Mouse (Mus musculus) liver, embryonic 15.5 days (tissue): ENCODE data around the gene Myo1f. TPM values are rescaled to one million over a fixed set of nuclear protein-coding genes. Genes with fewer than 3 reads are reported as not detected.

Experiments
- ATAC-seq: fragments of 200-750 bp; cut with Nextera tagmentation; 2 replicates; pipeline ENCODE4 v1.8.0; 2017; ENCODE audit warnings: moderate number of reproducible peaks, mild to moderate bottlenecking, moderate library complexity; ENCODE audit not compliant: insufficient read depth
- H3K27ac ChIP-seq: fragments of 300-500 bp; sonication (generic); replicated peaks from 2 replicates; pipeline ENCODE4 v1.5.1; 2015; ENCODE audit warnings: mild to moderate bottlenecking, inconsistent platforms
- H3K27me3 ChIP-seq: fragments of 300-500 bp; sonication (generic); 2 replicates; pipeline ENCODE4 v1.6.1; 2015; ENCODE audit warnings: mild to moderate bottlenecking, inconsistent platforms
- H3K36me3 ChIP-seq: fragments of 300-500 bp; sonication (generic); replicated peaks from 2 replicates; pipeline ENCODE4 v1.6.1; 2015; ENCODE audit warnings: moderate library complexity, mild to moderate bottlenecking, inconsistent platforms
- H3K4me1 ChIP-seq: fragments of 300-500 bp; sonication (generic); replicated peaks from 2 replicates; pipeline ENCODE4 v1.6.1; 2015; ENCODE audit warnings: inconsistent platforms
- H3K4me2 ChIP-seq: fragments of 300-500 bp; sonication (generic); 2 replicates; pipeline ENCODE4 v1.6.1; 2015; ENCODE audit warnings: moderate library complexity, mild to moderate bottlenecking, inconsistent platforms
- H3K4me3 ChIP-seq: fragments of 300-500 bp; sonication (generic); replicated peaks from 2 replicates; pipeline ENCODE4 v1.5.1; 2015; ENCODE audit warnings: mild to moderate bottlenecking, inconsistent platforms
- H3K9ac ChIP-seq: fragments of 300-500 bp; sonication (generic); 2 replicates; pipeline ENCODE4 v1.6.1; 2015; ENCODE audit warnings: moderate library complexity, mild to moderate bottlenecking, inconsistent platforms
- H3K9me3 ChIP-seq: fragments of 300-500 bp; sonication (generic); replicated peaks from 2 replicates; pipeline ENCODE4 v1.6.1; 2016; ENCODE audit warnings: inconsistent platforms
- WGBS: fragments of 180-500 bp; shearing (Covaris S2); methylation state at CpG from one replicate; pipeline ENCODE4 v1.1.7; 2015; ENCODE audit warnings: mixed read lengths; ENCODE audit not compliant: insufficient replicate concordance; 5-methylcytosine and 5-hydroxymethylcytosine counted together
- polyA plus RNA-seq: library from polyadenylated mRNA; unstranded; fragments of >200 nt; fragmentation: Nextera tagmentation; extraction: Ambion mirVana; gene quantifications from 2 replicates; pipeline ENCODE4 v1.2.1, GENCODE M21; 2015

Gene Myo1f
- polyA plus RNA-seq, 1 experiment from 2014 or later = 11.9 TPM

DNA sequence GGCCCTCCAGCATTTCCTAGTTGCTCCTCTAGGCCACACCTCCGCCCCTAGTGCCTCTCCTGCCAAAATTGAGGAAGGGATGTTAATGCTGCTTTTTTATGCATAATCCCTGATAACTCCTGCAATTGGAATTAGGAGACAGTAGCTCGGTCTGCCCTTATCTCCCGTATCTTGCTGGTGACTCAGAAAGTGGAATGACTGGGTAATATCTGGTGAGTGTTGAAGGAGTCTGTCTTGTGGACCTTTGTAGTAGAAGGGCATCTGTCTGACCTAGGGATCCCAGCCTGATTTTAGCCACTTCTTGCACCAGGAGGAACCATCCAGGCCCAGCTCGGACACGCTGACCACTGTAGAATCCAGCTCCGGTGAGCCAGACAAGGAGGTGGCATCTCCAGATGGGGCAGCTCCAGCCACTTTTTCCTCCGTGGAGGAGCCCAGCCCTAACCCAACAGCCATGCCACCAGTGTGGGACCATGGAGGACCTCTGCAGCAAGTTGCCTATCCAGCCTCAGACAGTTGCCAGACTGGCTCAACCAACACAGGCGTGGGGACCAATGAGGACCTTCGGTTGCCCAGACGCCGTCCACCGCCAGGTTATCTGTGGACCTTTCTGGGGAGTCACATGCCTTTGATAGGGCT, 74.1 kb downstream of the Myo1f start:
- ATAC-seq = peak; percentile 59
- 54% methylated on average over 12 of the region's 12 CpGs for WGBS

DNA sequence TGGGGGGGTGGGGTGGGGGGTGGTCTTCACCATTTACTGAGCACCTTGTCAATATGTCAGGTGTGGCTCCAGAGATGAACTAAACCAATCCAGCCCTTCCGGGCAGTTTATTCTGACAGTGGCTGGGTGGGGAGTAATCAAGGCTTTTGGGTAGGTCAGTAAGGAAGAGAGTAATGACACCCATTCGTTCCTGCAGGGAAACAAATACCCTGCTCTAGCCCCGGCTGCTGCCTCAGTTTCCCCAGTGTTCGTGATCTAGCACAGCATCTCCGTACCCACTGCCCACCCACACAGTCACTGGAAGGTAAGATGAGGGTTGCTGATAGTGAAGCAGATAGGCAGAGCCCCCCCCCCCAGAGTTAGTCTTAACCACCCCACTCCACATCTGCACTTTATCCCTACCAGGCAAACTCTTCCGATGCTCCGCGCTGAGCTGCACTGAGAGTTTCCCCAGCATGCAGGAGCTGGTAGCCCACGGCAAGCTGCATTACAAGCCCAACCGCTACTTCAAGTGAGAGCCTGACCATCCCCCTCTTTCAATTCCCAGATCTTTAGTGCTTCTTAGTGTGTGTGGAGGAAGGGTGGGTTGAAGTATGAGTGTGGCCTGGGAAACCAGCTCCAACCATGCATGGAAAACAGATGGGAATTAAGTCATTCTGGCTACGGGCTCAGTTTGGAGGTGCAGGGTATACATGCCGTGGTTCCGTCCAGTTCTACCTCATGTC, 74.8 kb downstream of the Myo1f start:
- no peaks in the 10 kb centered on the region for H3K27me3 ChIP-seq
- peaks cover 28% of the 10 kb centered on the region for H3K36me3 ChIP-seq
- peak overlapping the region; percentile 98; the same call in 1 of the 2 replicates for H3K27ac ChIP-seq
- peak overlapping the region; percentile 78 for H3K9ac ChIP-seq
- peaks cover 30% of the 10 kb centered on the region for H3K4me1 ChIP-seq
- peak overlapping the region; percentile 93 for H3K4me2 ChIP-seq
- no peak for ATAC-seq
- H3K4me3 ChIP-seq = peak overlapping the region; percentile 80
- no peaks in the 10 kb centered on the region for H3K9me3 ChIP-seq
- 87% methylated on average over 13 of the region's 13 CpGs for WGBS

More for the DNA sequence above, 74.1 kb downstream of the Myo1f start:
- H3K9me3 ChIP-seq = no peaks in the 10 kb centered on the region
- H3K4me2 ChIP-seq = peak overlapping the region; percentile 93
- peaks cover 28% of the 10 kb centered on the region for H3K36me3 ChIP-seq
- H3K27ac ChIP-seq = peak overlapping the region; percentile 98
- H3K4me1 ChIP-seq = peaks cover 30% of the 10 kb centered on the region
- peak overlapping the region; percentile 78 for H3K9ac ChIP-seq
- H3K27me3 ChIP-seq = no peaks in the 10 kb centered on the region
- peak overlapping the region; percentile 80 for H3K4me3 ChIP-seq

DNA sequence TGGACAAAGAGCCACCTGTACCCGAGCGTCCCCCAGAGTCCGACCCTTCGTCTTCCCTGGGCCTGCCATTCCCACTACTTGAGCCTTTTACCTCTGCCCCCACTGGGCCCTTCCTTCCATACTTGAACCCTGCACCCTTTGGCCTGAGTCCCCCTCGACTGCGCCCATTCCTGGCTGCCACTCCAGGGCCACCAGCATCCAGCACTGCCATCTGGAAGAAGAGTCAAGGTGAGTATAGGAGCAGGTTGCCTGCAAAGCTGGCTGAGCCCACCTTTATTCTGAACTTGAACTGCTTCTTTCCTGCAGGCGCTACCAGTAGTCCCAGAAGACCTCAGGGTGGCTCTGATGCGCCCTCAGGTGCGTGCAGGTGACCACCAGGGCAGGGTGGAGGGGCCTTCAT, 75.7 kb downstream of the Myo1f start:
- Histone ChIP-seq H3K9me3 (no peaks in the 10 kb centered on the region), H3K36me3 (peaks cover 28% of the 10 kb centered on the region), H3K27me3 (no peaks in the 10 kb centered on the region), H3K4me1 (peaks cover 30% of the 10 kb centered on the region), H3K27ac (no peak overlapping the region), H3K4me3 (no peak overlapping the region), H3K9ac (no peak overlapping the region), H3K4me2 (no peak overlapping the region)
- ATAC-seq = no peak
- 90% methylated on average over 9 of the region's 9 CpGs for WGBS

DNA sequence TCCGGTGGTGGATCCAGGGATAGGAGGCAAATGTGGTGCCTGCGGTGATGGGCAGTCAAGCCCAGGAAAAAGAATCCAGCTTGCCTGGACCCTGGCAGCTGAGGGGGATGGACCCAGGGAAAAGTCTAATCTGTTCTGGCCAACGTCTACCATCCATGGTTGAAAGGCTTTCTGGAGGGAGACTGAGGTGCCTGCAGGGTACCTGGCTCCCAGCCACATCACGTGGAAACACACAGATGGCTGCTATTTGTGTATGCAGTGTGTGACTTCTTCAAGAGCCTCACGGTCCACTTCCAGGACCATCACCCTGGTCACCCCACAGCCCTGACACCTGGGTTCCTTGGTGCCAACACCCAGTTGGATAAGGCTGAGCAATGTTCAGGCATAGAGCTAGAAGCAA, 76.3 kb downstream of the Myo1f start:
- H3K4me1 ChIP-seq = peaks cover 30% of the 10 kb centered on the region
- H3K9ac ChIP-seq = no peak overlapping the region
- H3K9me3 ChIP-seq = no peaks in the 10 kb centered on the region
- H3K27me3 ChIP-seq = no peaks in the 10 kb centered on the region
- H3K27ac ChIP-seq = no peak overlapping the region
- no peak for ATAC-seq
- H3K36me3 ChIP-seq = peaks cover 28% of the 10 kb centered on the region
- WGBS = 81% methylated on average over 5 of the region's 5 CpGs
- H3K4me2 ChIP-seq = no peak overlapping the region
- H3K4me3 ChIP-seq = no peak overlapping the region

DNA sequence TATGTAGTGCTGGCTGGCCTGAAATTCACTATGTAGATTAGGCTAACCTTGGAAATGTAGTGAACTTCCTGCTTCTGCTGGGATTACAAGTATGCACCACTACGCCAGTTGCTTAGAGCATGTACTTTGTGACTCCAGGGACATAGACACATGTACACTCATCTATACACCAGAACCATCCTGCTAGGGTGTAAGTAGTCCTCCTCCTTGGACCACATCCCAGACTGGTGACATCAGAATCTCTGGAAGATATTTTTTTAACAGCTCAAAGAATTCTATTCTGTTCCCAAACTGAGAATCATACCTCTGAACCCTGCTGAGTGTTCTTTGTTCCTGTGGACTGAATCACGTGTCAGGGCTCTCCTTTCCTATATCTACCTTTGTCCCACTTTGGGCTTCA, 81.5 kb downstream of the Myo1f start:
- Histone ChIP-seq H3K27me3 (no peaks in the 10 kb centered on the region), H3K9ac (no peak overlapping the region), H3K4me3 (no peak overlapping the region), H3K4me1 (peaks cover 21% of the 10 kb centered on the region), H3K36me3 (peaks cover 13% of the 10 kb centered on the region), H3K4me2 (no peak overlapping the region), H3K27ac (peak overlapping the region; percentile 15; the same call in 1 of the 2 replicates), H3K9me3 (no peaks in the 10 kb centered on the region)
- ATAC-seq = no peak
- 78% methylated on average over 2 of the region's 2 CpGs for WGBS

DNA sequence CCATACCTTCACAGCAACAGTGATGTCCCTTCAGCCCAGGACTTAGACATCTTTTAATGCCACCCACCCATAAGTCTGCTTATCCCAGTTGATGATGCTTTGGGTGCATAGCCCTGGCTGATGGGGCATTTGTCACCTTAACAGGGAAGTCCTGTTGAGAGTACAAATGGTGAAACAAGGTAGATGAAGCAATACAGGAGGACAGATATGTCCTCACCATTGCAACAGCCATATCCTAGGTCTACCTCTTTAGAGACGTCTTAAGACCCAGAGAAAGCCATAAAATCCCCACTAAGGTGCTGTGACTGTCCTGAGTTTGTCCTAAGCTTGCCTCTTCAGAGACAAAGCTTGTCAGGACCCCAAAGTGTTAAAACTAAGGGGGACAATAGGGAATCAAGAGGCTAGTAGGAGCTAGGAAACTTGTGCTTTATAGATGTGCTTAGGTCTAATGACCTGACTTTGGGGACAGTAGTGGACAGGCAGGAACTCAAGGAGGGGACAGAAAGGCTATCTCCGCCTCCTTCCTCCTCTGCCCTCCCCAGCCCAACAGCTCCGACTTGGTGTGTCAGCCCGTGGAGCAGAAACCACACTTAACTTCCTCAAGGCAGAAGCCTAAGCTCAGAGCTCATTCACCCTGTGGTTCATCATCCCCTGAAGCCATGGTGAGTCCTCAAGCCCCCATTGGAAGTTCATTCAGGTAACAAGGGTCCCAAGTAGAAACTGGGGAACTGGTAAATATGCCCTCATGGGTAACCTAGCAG, 82.2 kb downstream of the Myo1f start, which contains the start of gene Pram1:
Gene Pram1 (plus strand): TSS at position 541 of the 761 bp plus-strand sequence.
- peaks cover 13% of the 10 kb centered on the region for H3K36me3 ChIP-seq
- H3K27me3 ChIP-seq = no peaks in the 10 kb centered on the region
- no peaks in the 10 kb centered on the region for H3K9me3 ChIP-seq
- H3K4me3 ChIP-seq = peak within 1 kb of the TSS; percentile 24
- whole genome bisulfite sequencing = 35% methylated on average over 4 of the region's 4 CpGs
- peak within 1 kb of the TSS; percentile 15 for H3K27ac ChIP-seq
- no peak within 1 kb of the TSS for H3K9ac ChIP-seq
- ATAC-seq = no peak
- peaks cover 21% of the 10 kb centered on the region for H3K4me1 ChIP-seq
- peak within 1 kb of the TSS; percentile 11; the same call in 1 of the 2 replicates for H3K4me2 ChIP-seq

DNA sequence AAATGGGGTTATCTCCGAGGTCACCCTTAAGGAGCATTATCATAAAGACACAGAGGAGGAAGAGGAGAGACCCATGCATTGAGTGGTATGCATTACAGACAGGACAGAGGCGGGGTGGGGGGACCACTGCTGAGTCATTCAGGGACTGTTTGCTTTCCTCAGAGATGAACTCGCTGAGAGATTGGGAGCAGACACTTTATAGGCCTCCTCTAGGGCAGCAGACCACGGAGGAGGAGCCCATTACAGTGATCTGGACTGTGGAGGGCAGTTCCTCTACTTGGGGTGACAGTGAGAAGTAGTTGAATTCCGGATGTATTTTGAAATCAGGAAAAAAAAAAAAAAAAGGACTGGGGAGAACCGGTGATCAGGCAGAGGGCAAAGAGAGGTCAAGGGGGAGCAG, 84.2 kb downstream of the Myo1f start:
- peaks cover 21% of the 10 kb centered on the region for H3K4me1 ChIP-seq
- ATAC-seq = peak; percentile 65
- no peaks in the 10 kb centered on the region for H3K9me3 ChIP-seq
- no peaks in the 10 kb centered on the region for H3K27me3 ChIP-seq
- peaks cover 30% of the 10 kb centered on the region for H3K36me3 ChIP-seq
- H3K9ac ChIP-seq = no peak overlapping the region
- 7% methylated on average over 6 of the region's 6 CpGs for WGBS
- H3K27ac ChIP-seq = 0 out of 2 replicates have a peak overlapping the region, but pooled peaks have one; percentile 19
- H3K4me3 ChIP-seq = no peak overlapping the region
- H3K4me2 ChIP-seq = no peak overlapping the region; the same call in 1 of the 2 replicates

DNA sequence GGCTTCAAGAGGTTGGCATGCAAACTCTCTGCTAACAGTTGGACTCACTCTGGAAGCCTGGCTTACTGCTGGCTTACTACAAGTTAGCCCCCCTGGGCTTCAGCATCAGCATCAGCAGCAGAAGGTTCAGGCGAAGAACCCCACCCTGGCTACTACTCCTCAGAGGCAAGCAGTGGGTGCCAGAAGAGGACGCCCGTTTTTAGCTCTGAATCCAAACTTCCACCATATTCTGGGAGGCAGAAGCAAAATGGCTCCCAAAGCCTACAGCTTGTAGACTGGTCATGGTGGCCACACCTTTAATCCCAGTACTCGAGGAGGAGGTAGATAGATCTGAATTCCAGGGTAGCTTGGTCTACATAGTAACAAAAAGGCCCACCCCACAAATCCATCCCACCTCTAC, 88.6 kb downstream of the Myo1f start:
- Histone ChIP-seq H3K36me3 (peaks cover 73% of the 10 kb centered on the region), H3K27ac (no peak overlapping the region), H3K27me3 (no peaks in the 10 kb centered on the region), H3K9ac (no peak overlapping the region), H3K4me2 (no peak overlapping the region), H3K4me3 (no peak overlapping the region), H3K9me3 (no peaks in the 10 kb centered on the region), H3K4me1 (peaks cover 21% of the 10 kb centered on the region)
- ATAC-seq = no peak
- WGBS = 71% methylated on average over 4 of the region's 4 CpGs

DNA sequence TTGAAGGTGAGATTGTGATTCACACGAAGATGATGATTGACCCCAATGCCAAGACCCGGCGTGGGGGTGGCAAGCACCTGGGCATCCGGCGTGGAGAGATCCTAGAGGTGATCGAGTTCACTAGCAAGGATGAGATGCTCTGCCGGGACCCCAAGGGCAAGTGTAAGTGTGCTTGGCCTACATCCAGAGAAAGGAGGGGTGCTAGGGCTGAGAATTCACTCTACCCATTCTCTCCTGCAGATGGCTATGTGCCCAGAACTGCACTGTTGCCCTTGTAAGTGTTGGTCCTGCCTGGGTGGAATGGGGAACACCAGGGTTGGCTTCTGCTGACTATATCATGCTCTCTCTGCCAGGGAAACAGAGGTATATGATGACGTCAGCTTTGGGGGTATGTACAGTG, 89.6 kb downstream of the Myo1f start:
- no peak overlapping the region for H3K9ac ChIP-seq
- H3K36me3 ChIP-seq = peaks cover 83% of the 10 kb centered on the region
- H3K4me1 ChIP-seq = peaks cover 15% of the 10 kb centered on the region
- 94% methylated on average over 8 of the region's 8 CpGs for WGBS
- no peaks in the 10 kb centered on the region for H3K9me3 ChIP-seq
- no peak overlapping the region for H3K27ac ChIP-seq
- no peak for ATAC-seq
- H3K4me3 ChIP-seq = no peak overlapping the region
- H3K4me2 ChIP-seq = no peak overlapping the region
- no peaks in the 10 kb centered on the region for H3K27me3 ChIP-seq

DNA sequence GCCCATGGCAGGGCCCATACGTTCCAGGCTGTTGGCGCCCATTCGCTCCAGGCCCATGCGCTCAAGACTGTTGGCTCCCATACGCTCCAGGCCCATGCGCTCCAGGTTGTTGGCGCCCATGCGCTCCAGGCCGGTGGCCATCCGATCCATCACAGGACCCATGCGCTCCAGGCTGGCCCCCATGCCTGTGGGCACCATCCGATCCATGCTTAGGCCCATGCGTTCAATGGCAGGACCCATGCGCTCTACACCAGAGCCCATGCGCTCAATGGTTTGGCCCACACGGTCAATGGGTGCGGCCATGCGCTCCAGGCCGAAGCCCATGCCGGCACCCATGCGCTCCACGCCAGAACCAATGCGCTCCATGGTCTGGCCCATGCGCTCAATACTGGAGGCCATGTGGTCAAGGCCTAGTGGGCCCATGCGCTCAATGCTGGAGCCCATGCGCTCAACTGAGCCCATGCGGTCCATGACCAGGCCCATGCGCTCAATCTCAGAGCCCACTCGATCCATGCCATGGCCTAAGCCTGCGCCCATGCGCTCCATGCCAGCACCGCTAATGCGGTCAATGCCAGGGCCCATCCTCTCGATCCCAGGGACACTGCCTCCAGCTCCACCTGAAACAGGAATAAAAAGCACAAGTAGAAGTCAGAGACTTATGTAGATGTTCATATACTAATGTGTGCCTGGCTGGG, 94.4 kb downstream of the Myo1f start:
- no peak overlapping the region for H3K4me3 ChIP-seq
- ATAC-seq = peak; percentile 44
- H3K9me3 ChIP-seq = no peaks in the 10 kb centered on the region
- no peak overlapping the region for H3K27ac ChIP-seq
- WGBS = 97% methylated on average over 34 of the region's 34 CpGs
- no peak overlapping the region for H3K9ac ChIP-seq
- no peaks in the 10 kb centered on the region for H3K4me1 ChIP-seq
- peaks cover 98% of the 10 kb centered on the region for H3K36me3 ChIP-seq
- no peak overlapping the region for H3K4me2 ChIP-seq
- H3K27me3 ChIP-seq = no peaks in the 10 kb centered on the region
